ENCODE assay signal across 8 mouse cellular contexts in genomic region chr7:114415336-114416020, GRCm38 (mm10). TPM values are rescaled to one million over a fixed set of nuclear protein-coding genes. Genes with fewer than 3 reads are reported as not detected.
A peak's percentile ranks its signal among the peaks of the same experiment; 100 is the strongest.
DNase-seq lines count a peak whose midpoint lies in the region; ATAC-seq lines count a peak whose summit lies in the region.

No protein-coding gene starts in this region.

- WGBS in kidney, embryonic 16.5 days = under 1% methylated on average over 81 of the region's 103 CpGs
- under 1% methylated on average over 76 of the region's 103 CpGs for WGBS in liver, embryonic 13.5 days (ENCODE audit: insufficient replicate concordance)
- WGBS in neural tube, embryonic 11.5 days = 0% methylated on average over 72 of the region's 103 CpGs

- H3K27ac ChIP-seq in kidney, embryonic 16.5 days (ENCODE audit: low read length) = peak overlapping the region; percentile 75; the same call in 1 of the 2 replicates
- H3K27ac ChIP-seq in liver, embryonic 13.5 days = peak overlapping the region; percentile 66
- H3K27ac ChIP-seq in neural tube, embryonic 11.5 days (ENCODE audit: low read depth, low read length) = peak overlapping the region; percentile 90

- peak overlapping the region; percentile 71 for H3K4me2 ChIP-seq in kidney, embryonic 16.5 days (replicated peaks; ENCODE audit: low read depth, low read length)
- peak overlapping the region; percentile 96 for H3K4me2 ChIP-seq in liver, embryonic 13.5 days
- H3K4me2 ChIP-seq in neural tube, embryonic 11.5 days (ENCODE audit: low read depth) = peak overlapping the region; percentile 94

- H3K9me3 ChIP-seq in kidney, embryonic 16.5 days (ENCODE audit: low read length) = 0 out of 2 replicates have a peak, but pooled peaks cover 3% of the 10 kb centered on the region
- no peaks in the 10 kb centered on the region for H3K9me3 ChIP-seq in liver, embryonic 13.5 days (replicated peaks)
- no peaks in the 10 kb centered on the region for H3K9me3 ChIP-seq in neural tube, embryonic 11.5 days (ENCODE audit: control insufficient read depth, low read length)

- peak overlapping the region; percentile 68 for H3K4me3 ChIP-seq in kidney, embryonic 16.5 days (ENCODE audit: low read length)
- H3K4me3 ChIP-seq in liver, embryonic 13.5 days (replicated peaks) = peak overlapping the region; percentile 77
- peak overlapping the region; percentile 93 for H3K4me3 ChIP-seq in neural tube, embryonic 11.5 days (ENCODE audit: low read depth, low read length)

- H3K4me1 ChIP-seq in kidney, embryonic 16.5 days (ENCODE audit: insufficient read depth, low read length) = peaks cover 16% of the 10 kb centered on the region
- peaks cover 21% of the 10 kb centered on the region for H3K4me1 ChIP-seq in liver, embryonic 13.5 days (replicated peaks)
- H3K4me1 ChIP-seq in neural tube, embryonic 11.5 days (ENCODE audit: control insufficient read depth, insufficient read depth, low read length) = peaks cover 8% of the 10 kb centered on the region

- H3K36me3 ChIP-seq in kidney, embryonic 16.5 days (ENCODE audit: insufficient read depth, low read length) = no peaks in the 10 kb centered on the region
- H3K36me3 ChIP-seq in liver, embryonic 13.5 days = no peaks in the 10 kb centered on the region
- no peaks in the 10 kb centered on the region for H3K36me3 ChIP-seq in neural tube, embryonic 11.5 days (ENCODE audit: control insufficient read depth, insufficient read depth, low read length)

- peak; percentile 31 to 48 for DNase-seq in heart, adult 18-20 months
- no peak for DNase-seq in heart, adult 8-10 months (ENCODE audit: low spot score)
- peak; percentile 76 for DNase-seq in embryo, embryonic 11 days
- peak; percentile 5 to 7 for DNase-seq in heart, adult 9 months (ENCODE audit: low spot score in 2 of 2)
- peak; percentile 15 for DNase-seq in liver, embryonic 13.5 days
- DNase-seq in neural tube, embryonic 11.5 days (ENCODE audit: low spot score) = peak; percentile 74
- DNase-seq in testis, postnatal 14 days (ENCODE audit: low spot score) = peak; percentile 66

- peak; percentile 83 for ATAC-seq in kidney, embryonic 16.5 days (ENCODE audit: low FRiP score, low TSS enrichment)
- peak; percentile 63 for ATAC-seq in liver, embryonic 13.5 days (ENCODE audit: low read depth)
- peak; percentile 81 for ATAC-seq in neural tube, embryonic 11.5 days (ENCODE audit: insufficient read depth, low FRiP score, low TSS enrichment)

- H3K9ac ChIP-seq in kidney, embryonic 16.5 days (replicated peaks; ENCODE audit: low read length) = peak overlapping the region; percentile 77
- peak overlapping the region; percentile 81 for H3K9ac ChIP-seq in liver, embryonic 13.5 days
- H3K9ac ChIP-seq in neural tube, embryonic 11.5 days (ENCODE audit: low read length) = peak overlapping the region; percentile 97

- no peaks in the 10 kb centered on the region for H3K27me3 ChIP-seq in kidney, embryonic 16.5 days (ENCODE audit: insufficient read depth, low read length)
- peaks cover 29% of the 10 kb centered on the region for H3K27me3 ChIP-seq in liver, embryonic 13.5 days
- no peaks in the 10 kb centered on the region for H3K27me3 ChIP-seq in neural tube, embryonic 11.5 days (ENCODE audit: control insufficient read depth, insufficient read depth, low read length)

RNA-seq across cellular contexts. Expression of gene Pde3b, which starts 0.4 kb away (rescaled TPM):
- total RNA-seq in heart, adult 18-20 months (2021) = 10 to 100 TPM in 1 of 2 experiments, 1 to 10 TPM in 1; 4.7 to 10.1 TPM
- total RNA-seq in heart, adult 8-10 months (2022) = 1 to 10 TPM; 3.0 to 4.7 (median 4.3) TPM
- 3.2 and 3.5 TPM in 2 replicates for polyA plus RNA-seq in kidney, embryonic 16.5 days (2015; fragmentation: Nextera tagmentation; extraction: Ambion mirVana)
- polyA plus RNA-seq in liver, embryonic 13.5 days (2015; fragmentation: Nextera tagmentation; extraction: Ambion mirVana) = 1.9 TPM in 2 replicates
- polyA plus RNA-seq in neural tube, embryonic 11.5 days (2014; fragmentation: Nextera tagmentation; extraction: Ambion mirVana) = 12.2 and 12.7 TPM in 2 replicates
